Mouse (Mus musculus): ENCODE data around the gene Fyn. TPM values are rescaled to one million over a fixed set of nuclear protein-coding genes. Genes with fewer than 3 reads are reported as not detected.

Gene Fyn
- total and polyA plus RNA-seq, 3 experiments, result 14.9 to 42.4 (median 19.9) TPM

- H3K27ac ChIP-seq (ENCODE audit: insufficient read depth, low read depth), result no peak overlapping the region
- H3K4me3 ChIP-seq (replicated peaks in 1 of 3; ENCODE audit: low read depth in 2 of 3, low read length in 2 of 3, poor library complexity in 1 of 3), result no peak overlapping the region
- TF ChIP-seq ZKSCAN1 (IDR thresholded peaks at IDR 0.05; ENCODE audit: borderline replicate concordance, low read depth, low read length), result no peak
- no peak for TF ChIP-seq JUND (conservative IDR thresholded peaks at IDR 0.05; ENCODE audit: low read depth, low read length)
- TF ChIP-seq RCOR1 (conservative IDR thresholded peaks at IDR 0.05; ENCODE audit: low read depth, low read length), result no peak
- no peak for TF ChIP-seq EP300 (IDR thresholded peaks at IDR 0.05; ENCODE audit: low read length)
- TF ChIP-seq UBTF (IDR thresholded peaks at IDR 0.05; ENCODE audit: low read depth, low read length), result no peak
- TF ChIP-seq CHD1 (IDR thresholded peaks at IDR 0.05; ENCODE audit: low read depth, low read length), result no peak
- TF ChIP-seq CTCF (conservative IDR thresholded peaks at IDR 0.05 in 1 of 2, IDR thresholded peaks at IDR 0.05 in 1 of 2; ENCODE audit: low read depth in 2 of 2, low read length in 2 of 2), result no peak
- no peak for TF ChIP-seq USF2 (conservative IDR thresholded peaks at IDR 0.05; ENCODE audit: low read depth, low read length)
- no peak for TF ChIP-seq JUN (IDR thresholded peaks at IDR 0.05; ENCODE audit: insufficient read depth, low read depth, low read length)
- no peak overlapping the region for H3K4me2 ChIP-seq (ENCODE audit: insufficient read depth, low read depth, poor library complexity, severe bottlenecking)
- H3K4me1 ChIP-seq (ENCODE audit: control insufficient read depth in 1 of 2, insufficient read depth in 2 of 2), result peaks cover 0 to 29% of the 10 kb centered on the region in 2 experiments; a peak in 3 of 4 replicates
- in situ Hi-C loops (cut with MboI; ENCODE audit: low pct_ligation_motif_present, low pct_unique_long_range_greater_than_20kb, low sequenced_read_pairs) (no loop called here), dilution Hi-C loops (cut with MboI; ENCODE audit: extremely low pct_ligation_motif_present, extremely low pct_unique_long_range_greater_than_20kb, low sequenced_read_pairs) (no loop called here)
- DNase-seq (ENCODE audit: extremely low read depth), result no peak
- H3K27me3 ChIP-seq (replicated peaks), result no peaks in the 10 kb centered on the region
- H3K79me2 ChIP-seq (replicated peaks; ENCODE audit: control insufficient read depth, extremely low read depth, insufficient read depth, poor library complexity, severe bottlenecking), result no peaks in the 10 kb centered on the region
- no peak overlapping the region for H3K9ac ChIP-seq (ENCODE audit: insufficient read depth, low read depth)
- peaks cover 0 to 48% of the 10 kb centered on the region in 2 experiments for H3K36me3 ChIP-seq (replicated peaks in 1 of 2; ENCODE audit: control insufficient read depth in 1 of 2, insufficient read depth in 1 of 2, low read length in 1 of 2)
- H3K9me3 ChIP-seq (replicated peaks; ENCODE audit: low read length), result no peaks in the 10 kb centered on the region
Measured at GRCm38 (mm10) chr10:39501977-39502706, 133.5 kb downstream of the Fyn start.

- dilution Hi-C loops (cut with MboI; ENCODE audit: extremely low pct_ligation_motif_present, extremely low pct_unique_long_range_greater_than_20kb, low sequenced_read_pairs), result no loop called here
- peaks cover 0 to 56% of the 10 kb centered on the region in 2 experiments for H3K36me3 ChIP-seq (replicated peaks in 1 of 2; ENCODE audit: control insufficient read depth in 1 of 2, insufficient read depth in 1 of 2, low read length in 1 of 2)
- DNase-seq (ENCODE audit: extremely low read depth), result no peak
Measured at GRCm38 (mm10) chr10:39503331-39503730, 134.7 kb downstream of the Fyn start.

GRCm38 (mm10) chr10:39505007-39505406 lies 136.4 kb downstream of the Fyn start:
- Histone ChIP-seq H3K27ac (ENCODE audit: insufficient read depth, low read depth) (no peak overlapping the region), H3K79me2 (replicated peaks; ENCODE audit: control insufficient read depth, extremely low read depth, insufficient read depth, poor library complexity, severe bottlenecking) (no peaks in the 10 kb centered on the region), H3K9ac (ENCODE audit: insufficient read depth, low read depth) (no peak overlapping the region), H3K36me3 (replicated peaks in 1 of 2; ENCODE audit: control insufficient read depth in 1 of 2, insufficient read depth in 1 of 2, low read length in 1 of 2) (peaks cover 0 to 55% of the 10 kb centered on the region in 2 experiments), H3K27me3 (replicated peaks) (no peaks in the 10 kb centered on the region), H3K4me1 (ENCODE audit: control insufficient read depth in 1 of 2, insufficient read depth in 2 of 2) (peaks cover 0 to 15% of the 10 kb centered on the region in 2 experiments; a peak in 2 of 4 replicates), H3K4me3 (replicated peaks in 1 of 3; ENCODE audit: low read depth in 2 of 3, low read length in 2 of 3, poor library complexity in 1 of 3) (no peak overlapping the region), H3K9me3 (replicated peaks; ENCODE audit: low read length) (no peaks in the 10 kb centered on the region), H3K4me2 (ENCODE audit: insufficient read depth, low read depth, poor library complexity, severe bottlenecking) (no peak overlapping the region)
- in situ Hi-C loops (cut with MboI; ENCODE audit: low pct_ligation_motif_present, low pct_unique_long_range_greater_than_20kb, low sequenced_read_pairs) (no loop called here), dilution Hi-C loops (cut with MboI; ENCODE audit: extremely low pct_ligation_motif_present, extremely low pct_unique_long_range_greater_than_20kb, low sequenced_read_pairs) (no loop called here)
- DNase-seq (ENCODE audit: extremely low read depth), result no peak
- TF ChIP-seq ZMIZ1 (IDR thresholded peaks at IDR 0.05; ENCODE audit: low read depth, low read length), result no peak
- TF ChIP-seq USF1 (IDR thresholded peaks at IDR 0.05; ENCODE audit: low read depth, low read length), result no peak
- no peak for TF ChIP-seq EP300 (IDR thresholded peaks at IDR 0.05; ENCODE audit: low read length)
- no peak for TF ChIP-seq MAX (IDR thresholded peaks at IDR 0.05; ENCODE audit: low read length)
- TF ChIP-seq PAX5 (IDR thresholded peaks at IDR 0.05; ENCODE audit: low read length), result no peak
- no peak for TF ChIP-seq TBP (conservative IDR thresholded peaks at IDR 0.05; ENCODE audit: low read depth, low read length)
- no peak for TF ChIP-seq CHD1 (IDR thresholded peaks at IDR 0.05; ENCODE audit: low read depth, low read length)
- TF ChIP-seq BHLHE40 (IDR thresholded peaks at IDR 0.05; ENCODE audit: low read depth, low read length), result no peak
- TF ChIP-seq IRF4 (IDR thresholded peaks at IDR 0.05; ENCODE audit: low read depth, low read length), result no peak
- no peak for TF ChIP-seq RCOR1 (conservative IDR thresholded peaks at IDR 0.05; ENCODE audit: low read depth, low read length)
- TF ChIP-seq POLR2A (IDR thresholded peaks at IDR 0.05; ENCODE audit: low read depth, low read length), result no peak
- no peak for TF ChIP-seq ZC3H11A (IDR thresholded peaks at IDR 0.05; ENCODE audit: low read depth, low read length)
- TF ChIP-seq SIN3A (IDR thresholded peaks at IDR 0.05; ENCODE audit: low read length), result no peak
- TF ChIP-seq POLR2AphosphoS2 (IDR thresholded peaks at IDR 0.05; ENCODE audit: low read depth, low read length), result no peak
- no peak for TF ChIP-seq CTCF (conservative IDR thresholded peaks at IDR 0.05 in 1 of 2, IDR thresholded peaks at IDR 0.05 in 1 of 2; ENCODE audit: low read depth in 2 of 2, low read length in 2 of 2)
- no peak for TF ChIP-seq ZKSCAN1 (IDR thresholded peaks at IDR 0.05; ENCODE audit: borderline replicate concordance, low read depth, low read length)
- no peak for TF ChIP-seq ETS1 (conservative IDR thresholded peaks at IDR 0.05; ENCODE audit: low read depth, low read length)
- TF ChIP-seq MXI1 (IDR thresholded peaks at IDR 0.05; ENCODE audit: low read depth, low read length), result no peak
- no peak for TF ChIP-seq SMC3 (IDR thresholded peaks at IDR 0.05; ENCODE audit: low read depth, low read length)

More at GRCm38 (mm10) chr10:39503331-39503730, 134.7 kb downstream of the Fyn start:
- Histone ChIP-seq H3K27ac (ENCODE audit: insufficient read depth, low read depth) (no peak overlapping the region), H3K9me3 (replicated peaks; ENCODE audit: low read length) (no peaks in the 10 kb centered on the region), H3K4me2 (ENCODE audit: insufficient read depth, low read depth, poor library complexity, severe bottlenecking) (no peak overlapping the region), H3K79me2 (replicated peaks; ENCODE audit: control insufficient read depth, extremely low read depth, insufficient read depth, poor library complexity, severe bottlenecking) (no peaks in the 10 kb centered on the region), H3K4me1 (ENCODE audit: control insufficient read depth in 1 of 2, insufficient read depth in 2 of 2) (peaks cover 0 to 23% of the 10 kb centered on the region in 2 experiments; a peak in 3 of 4 replicates), H3K4me3 (replicated peaks in 1 of 3; ENCODE audit: low read depth in 2 of 3, low read length in 2 of 3, poor library complexity in 1 of 3) (no peak overlapping the region), H3K27me3 (replicated peaks) (no peaks in the 10 kb centered on the region), H3K9ac (ENCODE audit: insufficient read depth, low read depth) (no peak overlapping the region)
- TF ChIP-seq USF2 (conservative IDR thresholded peaks at IDR 0.05; ENCODE audit: low read depth, low read length), result no peak
- in situ Hi-C loops (cut with MboI; ENCODE audit: low pct_ligation_motif_present, low pct_unique_long_range_greater_than_20kb, low sequenced_read_pairs), result no loop called here
